Mouse (Mus musculus) kidney, adult 2 months (tissue): ENCODE results near the gene Sema3a. TPM values are rescaled to one million over a fixed set of nuclear protein-coding genes. Genes with fewer than 3 reads are reported as not detected.
"Not testable (repeated sequence)": the region's sequence is repeated elsewhere in the genome, so short reads cannot be mapped to it uniquely, and the experiment has no call there.

ENCODE experiments used
- DNase-seq: peaks from one replicate; pipeline ENCODE4 v3.0.0; 2021
- H3K27ac ChIP-seq: fragments of 200-500 bp; 2 replicates; pipeline ENCODE4 v1.5.1; 2012; ENCODE audit warnings: low read depth, low read length, control low read depth, inconsistent platforms; ENCODE audit not compliant: insufficient read depth
- H3K27me3 ChIP-seq: fragments of 200-500 bp; replicated peaks from 2 replicates; pipeline ENCODE4 v1.6.1; 2012; ENCODE audit warnings: mild to moderate bottlenecking, moderate library complexity, low read length, inconsistent platforms; ENCODE audit not compliant: control insufficient read depth, insufficient read depth
- H3K36me3 ChIP-seq: fragments of 200-500 bp; 2 replicates; pipeline ENCODE4 v1.6.1; 2012; ENCODE audit warnings: mild to moderate bottlenecking, moderate library complexity, low read length, inconsistent platforms; ENCODE audit not compliant: control insufficient read depth, insufficient read depth
- H3K4me1 ChIP-seq: fragments of 200-500 bp; 2 replicates; pipeline ENCODE4 v1.6.1; 2011; ENCODE audit warnings: low read length; ENCODE audit not compliant: control insufficient read depth, insufficient read depth
- H3K4me3 ChIP-seq: fragments of 200-500 bp; 2 replicates; pipeline ENCODE4 v1.5.1; 2011; ENCODE audit warnings: mild to moderate bottlenecking, low read depth, low read length, control low read depth; ENCODE audit not compliant: insufficient read depth
- CTCF ChIP-seq: fragments of 200-500 bp; conservative IDR thresholded peaks from 2 replicates; pipeline ENCODE4 v1.5.1; 2011; ENCODE audit warnings: low read depth, mild to moderate bottlenecking, control low read depth, low read length, moderate library complexity, mixed read lengths; ENCODE audit not compliant: insufficient read depth, insufficient read length
- POLR2A ChIP-seq: fragments of 200-500 bp; IDR thresholded peaks from one replicate; pipeline ENCODE4 v1.6.1; 2011; ENCODE audit warnings: low read depth, low read length, control low read depth
- WGBS: fragments of 180-500 bp; shearing (Covaris S2); methylation state at CpG from one replicate; pipeline ENCODE4 v1.1.7; 2018; 5-methylcytosine and 5-hydroxymethylcytosine counted together
- polyA plus RNA-seq: library from polyadenylated mRNA; depleted of rRNA; stranded (reverse); fragments of >200 nt; gene quantifications from 2 replicates; pipeline ENCODE4 v1.2.3, GENCODE M21; 2012

Sema3a gene
- polyA plus RNA-seq, 1 experiment = 0.61 TPM

- Histone ChIP-seq H3K27me3 (no peaks in the 10 kb centered on the region), H3K4me3 (no peak overlapping the region), H3K36me3 (no peaks in the 10 kb centered on the region), H3K4me1 (no peaks in the 10 kb centered on the region), H3K27ac (no peak overlapping the region)
- no peak for DNase-seq
- TF ChIP-seq POLR2A = no peak
- 47% methylated on average over 2 of the region's 2 CpGs for WGBS
These were observed 469.2 kb downstream of the Sema3a start for GRCm38 (mm10) chr5:13594422-13594821.

- TF ChIP-seq POLR2A = no peak
- TF ChIP-seq CTCF = no peak
- Histone ChIP-seq H3K4me1 (no peaks in the 10 kb centered on the region), H3K27me3 (no peaks in the 10 kb centered on the region), H3K36me3 (no peaks in the 10 kb centered on the region), H3K27ac (no peak overlapping the region), H3K4me3 (no peak overlapping the region)
- 77% methylated on average over 1 of the region's 1 CpGs for WGBS
- no peak for DNase-seq
These were observed 486.4 kb downstream of the Sema3a start for GRCm38 (mm10) chr5:13611631-13612030.

DNA sequence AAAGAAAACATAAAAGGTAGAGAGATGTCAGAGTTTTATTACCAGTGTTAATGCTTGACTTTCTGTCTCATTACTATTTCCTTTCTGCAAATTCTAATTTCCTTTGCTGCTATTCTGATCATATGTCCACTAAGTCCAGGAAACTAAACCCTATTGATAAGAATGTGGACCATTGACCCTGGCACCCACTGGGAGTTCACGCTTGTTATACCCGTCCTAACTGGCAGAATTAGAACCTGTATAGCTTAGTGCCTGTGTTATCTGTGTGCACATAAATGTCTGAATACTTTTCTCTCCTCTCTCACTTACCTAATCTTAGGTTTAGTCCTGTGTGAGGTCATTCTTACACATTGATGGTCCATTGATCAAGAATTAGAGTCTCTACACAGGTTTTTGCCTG lies 486.9 kb downstream of the Sema3a start:
- no peak for DNase-seq
- H3K4me1 ChIP-seq = no peaks in the 10 kb centered on the region
- H3K27me3 ChIP-seq = no peaks in the 10 kb centered on the region
- TF ChIP-seq CTCF (no peak), POLR2A (no peak)
- WGBS = 74% methylated on average over 2 of the region's 2 CpGs
- H3K4me3 ChIP-seq = no peak overlapping the region
- no peak overlapping the region for H3K27ac ChIP-seq
- H3K36me3 ChIP-seq = no peaks in the 10 kb centered on the region

GRCm38 (mm10) chr5:13614575-13614974 lies 489.4 kb downstream of the Sema3a start:
- WGBS = 90% methylated on average over 7 of the region's 7 CpGs
- not testable (repeated sequence) for H3K4me1 ChIP-seq, H3K36me3 ChIP-seq, H3K4me3 ChIP-seq, H3K27me3 ChIP-seq, H3K27ac ChIP-seq, DNase-seq

- Histone ChIP-seq H3K36me3 (no peaks in the 10 kb centered on the region), H3K4me3 (no peak overlapping the region), H3K27me3 (no peaks in the 10 kb centered on the region), H3K27ac (no peak overlapping the region), H3K4me1 (no peaks in the 10 kb centered on the region)
- 70% methylated on average over 2 of the region's 2 CpGs for WGBS
- DNase-seq = no peak
- TF ChIP-seq POLR2A = no peak
These were observed 490.7 kb downstream of the Sema3a start for GRCm38 (mm10) chr5:13615907-13616306.

GRCm38 (mm10) chr5:13622578-13622977 lies 497.4 kb downstream of the Sema3a start:
- no peak for TF ChIP-seq POLR2A
- TF ChIP-seq CTCF = no peak
- H3K4me3 ChIP-seq = no peak overlapping the region
- H3K4me1 ChIP-seq = no peaks in the 10 kb centered on the region
- no peaks in the 10 kb centered on the region for H3K36me3 ChIP-seq
- no peak overlapping the region for H3K27ac ChIP-seq
- H3K27me3 ChIP-seq = no peaks in the 10 kb centered on the region
- DNase-seq = no peak
- WGBS = 82% methylated on average over 7 of the region's 7 CpGs

DNA sequence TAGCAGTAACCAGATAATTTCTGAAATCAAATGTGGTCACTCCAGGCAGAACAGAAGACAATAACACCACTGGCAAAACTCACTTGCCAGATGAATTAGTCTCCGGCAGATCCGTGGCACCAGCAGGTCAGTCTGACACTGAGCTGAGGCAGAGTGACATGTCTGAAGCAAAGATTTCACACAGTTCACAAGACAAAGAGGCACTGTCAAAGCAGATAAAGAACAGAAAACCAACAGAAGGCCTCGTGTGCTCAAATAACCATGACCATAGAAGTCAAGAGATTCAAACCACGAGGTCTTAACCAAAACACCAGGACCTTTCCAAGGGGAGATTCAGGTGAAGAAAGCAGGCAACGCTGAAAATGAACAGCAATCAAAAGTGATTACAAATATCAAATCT lies 499.5 kb downstream of the Sema3a start:
- no peak for DNase-seq
- Histone ChIP-seq H3K4me3 (no peak overlapping the region), H3K27ac (no peak overlapping the region), H3K27me3 (no peaks in the 10 kb centered on the region), H3K36me3 (no peaks in the 10 kb centered on the region), H3K4me1 (no peaks in the 10 kb centered on the region)
- TF ChIP-seq POLR2A (no peak), CTCF (no peak)
- 76% methylated on average over 5 of the region's 5 CpGs for WGBS

GRCm38 (mm10) chr5:13626093-13626492 lies 500.9 kb downstream of the Sema3a start:
- Histone ChIP-seq H3K4me3 (no peak overlapping the region), H3K27ac (no peak overlapping the region), H3K4me1 (no peaks in the 10 kb centered on the region), H3K27me3 (no peaks in the 10 kb centered on the region), H3K36me3 (no peaks in the 10 kb centered on the region)
- TF ChIP-seq POLR2A (no peak), CTCF (no peak)
- DNase-seq = no peak
- WGBS = 77% methylated on average over 5 of the region's 5 CpGs
